Mouse (Mus musculus): Measurements from ENCODE around the gene Ppia.
"Not testable (repeated sequence)": the region's sequence is repeated elsewhere in the genome, so short reads cannot be mapped to it uniquely, and the experiment has no call there.

The Ppia gene

GRCm38 (mm10) chr11:6414751-6415550 lies at the start of gene Ppia:
Gene Ppia, plus strand, starts transcription at chr11:6415443.
- no peak for DNase-seq

GRCm38 (mm10) chr11:6365885-6366284 lies 49.4 kb upstream of the Ppia start:
- DNase-seq: peak; percentile 71

GRCm38 (mm10) chr11:6366434-6366833 lies 48.8 kb upstream of the Ppia start:
- no peak for DNase-seq

- no peak for DNase-seq
Observed at GRCm38 (mm10) chr11:6367156-6367555, 48.1 kb upstream of the Ppia start.

- DNase-seq: not testable (repeated sequence)
Observed at GRCm38 (mm10) chr11:6367986-6368385, 47.3 kb upstream of the Ppia start.

GRCm38 (mm10) chr11:6371376-6372155 lies 43.7 kb upstream of the Ppia start:
- DNase-seq: no peak

- no peak for DNase-seq
Observed at GRCm38 (mm10) chr11:6372784-6373183, 42.5 kb upstream of the Ppia start.

GRCm38 (mm10) chr11:6380916-6381315 lies 34.3 kb upstream of the Ppia start:
- DNase-seq: no peak

GRCm38 (mm10) chr11:6388126-6388725 lies 27.0 kb upstream of the Ppia start:
- no peak for DNase-seq

GRCm38 (mm10) chr11:6388726-6389413 lies 26.4 kb upstream of the Ppia start, which contains the start of gene Zmiz2:
Gene Zmiz2, plus strand, starts transcription at chr11:6389074.
- DNase-seq: peak; percentile 96

- DNase-seq: no peak
Observed at GRCm38 (mm10) chr11:6389483-6389921, 25.7 kb upstream of the Ppia start.

GRCm38 (mm10) chr11:6390376-6391053 lies 24.7 kb upstream of the Ppia start:
- no peak for DNase-seq

- DNase-seq: no peak
Observed at GRCm38 (mm10) chr11:6391516-6392276, 23.5 kb upstream of the Ppia start.

GRCm38 (mm10) chr11:6392857-6393256 lies 22.4 kb upstream of the Ppia start:
- no peak for DNase-seq

GRCm38 (mm10) chr11:6393866-6394265 lies 21.4 kb upstream of the Ppia start:
- no peak for DNase-seq

- no peak for DNase-seq
Observed at GRCm38 (mm10) chr11:6395565-6395964, 19.7 kb upstream of the Ppia start.

- no peak for DNase-seq
Observed at GRCm38 (mm10) chr11:6398141-6398540, 17.1 kb upstream of the Ppia start.

GRCm38 (mm10) chr11:6402515-6403510 lies 12.4 kb upstream of the Ppia start:
- peak; percentile 54 for DNase-seq

GRCm38 (mm10) chr11:6403830-6404405 lies 11.3 kb upstream of the Ppia start:
- no peak for DNase-seq
